Mouse (Mus musculus): ENCODE data around the gene Zmat5.

Gene Zmat5

DNA sequence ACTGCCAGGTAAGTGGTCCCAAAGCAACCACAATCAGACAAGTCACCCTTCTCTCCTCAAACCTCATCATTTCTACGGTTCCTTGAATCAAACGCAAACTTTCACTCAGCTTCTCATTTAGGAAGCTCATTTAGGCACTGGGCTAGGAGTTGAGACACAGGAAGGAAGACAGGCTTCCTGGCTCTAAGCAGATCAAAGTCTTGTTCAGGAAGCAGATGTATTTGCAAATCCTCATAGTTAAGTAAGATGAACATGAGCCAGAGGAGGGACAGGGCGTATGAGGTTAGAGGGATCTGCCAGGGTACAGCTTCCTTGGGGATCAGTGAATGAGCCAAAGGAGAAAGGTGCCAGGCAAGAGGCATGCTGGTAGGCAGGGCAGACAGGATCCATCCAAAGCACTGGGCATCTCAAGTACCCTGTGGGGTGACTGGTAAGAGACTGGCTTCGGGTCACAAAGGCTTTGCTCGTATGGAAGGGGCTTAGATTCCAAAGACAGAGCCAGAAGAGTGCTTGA, 80.2 kb downstream of the Zmat5 start:
- no peak for DNase-seq
